Mouse (Mus musculus) CH12.LX (cell line): Measurements from ENCODE around the gene Ascl1. TPM values are rescaled to one million over a fixed set of nuclear protein-coding genes. Genes with fewer than 3 reads are reported as not detected.

Source experiments
- DNase-seq: peaks from one replicate; pipeline ENCODE4 v3.0.0-alpha.2; 2013; ENCODE audit errors: extremely low read depth
- H3K27ac ChIP-seq: 2 replicates; pipeline ENCODE4 v1.5.1; 2012; ENCODE audit warnings: low read depth, mild to moderate bottlenecking, control low read depth, moderate library complexity; ENCODE audit not compliant: insufficient read depth
- H3K27me3 ChIP-seq: replicated peaks from 2 replicates; pipeline ENCODE3; 2012; ENCODE audit warnings: inconsistent platforms
- H3K36me3 ChIP-seq, 2 experiments: replicated peaks in 1 of 2; 2 replicates each; pipeline versions ENCODE3 to v1.6.1; 2012; ENCODE audit warnings: inconsistent platforms in 1 of 2, low read length in 1 of 2, mild to moderate bottlenecking in 1 of 2, mixed read lengths in 1 of 2, moderate library complexity in 1 of 2; ENCODE audit not compliant: control insufficient read depth in 1 of 2, insufficient read depth in 1 of 2
- H3K4me1 ChIP-seq, 2 experiments: 2 replicates each; pipeline ENCODE4 v1.6.1; 2012; ENCODE audit warnings: inconsistent platforms in 1 of 2, moderate library complexity in 1 of 2; ENCODE audit not compliant: insufficient read depth in 2 of 2, control insufficient read depth in 1 of 2
- H3K4me2 ChIP-seq: 2 replicates; pipeline ENCODE4 v1.6.1; 2012; ENCODE audit warnings: low read depth, mild to moderate bottlenecking, control low read depth; ENCODE audit not compliant: poor library complexity, insufficient read depth, severe bottlenecking
- H3K4me3 ChIP-seq, 3 experiments: fragments of 150-350 bp in 1 of 3; sonication (generic) in 1 of 3; replicated peaks in 1 of 3; 2 replicates each; pipeline versions ENCODE3 to v1.5.1; 2011 to 2012; ENCODE audit warnings: low read depth in 2 of 3, low read length in 2 of 3, mild to moderate bottlenecking in 2 of 3, moderate library complexity in 2 of 3, control low read depth in 1 of 3, improper control_type of control experiment in 1 of 3, inconsistent platforms in 1 of 3, mixed read lengths in 1 of 3; ENCODE audit not compliant: poor library complexity in 1 of 3
- H3K79me2 ChIP-seq: replicated peaks from 2 replicates; pipeline ENCODE4 v1.6.1; 2012; ENCODE audit warnings: mild to moderate bottlenecking, moderate library complexity; ENCODE audit not compliant: control insufficient read depth, poor library complexity, insufficient read depth, severe bottlenecking; ENCODE audit errors: extremely low read depth
- H3K9ac ChIP-seq: 2 replicates; pipeline ENCODE4 v1.6.1; 2012; ENCODE audit warnings: low read depth, mild to moderate bottlenecking, control low read depth, moderate library complexity; ENCODE audit not compliant: insufficient read depth
- H3K9me3 ChIP-seq: replicated peaks from 2 replicates; pipeline ENCODE3; 2012; ENCODE audit warnings: low read length, inconsistent platforms, mixed read lengths
- BHLHE40 ChIP-seq: IDR thresholded peaks from 2 replicates; pipeline ENCODE4 v1.6.1; 2011; ENCODE audit warnings: mild to moderate bottlenecking, low read depth, low read length, improper control_type of control experiment
- E2F4 ChIP-seq: IDR thresholded peaks from 2 replicates; pipeline ENCODE4 v1.6.1; 2011; ENCODE audit warnings: low read depth, low read length, improper control_type of control experiment; ENCODE audit not compliant: insufficient replicate concordance
- ELF1 ChIP-seq: IDR thresholded peaks from 2 replicates; pipeline ENCODE4 v1.6.1; 2014; ENCODE audit warnings: low read depth, mild to moderate bottlenecking, inconsistent platforms, low read length, improper control_type of control experiment
- GABPA ChIP-seq: IDR thresholded peaks from 2 replicates; pipeline ENCODE4 v1.6.1; 2012; ENCODE audit warnings: low read depth, low read length, improper control_type of control experiment, inconsistent platforms; ENCODE audit not compliant: insufficient replicate concordance
- IRF4 ChIP-seq: IDR thresholded peaks from 2 replicates; pipeline ENCODE4 v1.6.1; 2014; ENCODE audit warnings: low read depth, mild to moderate bottlenecking, inconsistent platforms, low read length, improper control_type of control experiment
- JUND ChIP-seq: conservative IDR thresholded peaks from 2 replicates; pipeline ENCODE4 v1.6.1; 2011; ENCODE audit warnings: low read depth, low read length, improper control_type of control experiment
- MAFK ChIP-seq: IDR thresholded peaks from 2 replicates; pipeline ENCODE4 v1.6.1; 2011; ENCODE audit warnings: low read length, improper control_type of control experiment; ENCODE audit not compliant: insufficient replicate concordance
- MAX ChIP-seq: IDR thresholded peaks from 2 replicates; pipeline ENCODE4 v1.6.1; 2011; ENCODE audit warnings: low read length, improper control_type of control experiment
- MAZ ChIP-seq: IDR thresholded peaks from 2 replicates; pipeline ENCODE4 v1.6.1; 2012; ENCODE audit warnings: low read depth, mild to moderate bottlenecking, inconsistent platforms, low read length, improper control_type of control experiment, moderate library complexity
- NELFE ChIP-seq: IDR thresholded peaks from 2 replicates; pipeline ENCODE4 v1.6.1; 2011; ENCODE audit warnings: low read depth, low read length, improper control_type of control experiment
- PAX5 ChIP-seq: IDR thresholded peaks from 2 replicates; pipeline ENCODE4 v1.6.1; 2012; ENCODE audit warnings: low read length, inconsistent platforms, mixed read lengths
- POLR2A ChIP-seq: IDR thresholded peaks from 2 replicates; pipeline ENCODE4 v1.6.1; 2011; ENCODE audit warnings: low read depth, mild to moderate bottlenecking, improper control_type of control experiment, low read length
- POLR2AphosphoS2 ChIP-seq: IDR thresholded peaks from 2 replicates; pipeline ENCODE4 v1.6.1; 2011; ENCODE audit warnings: low read depth, low read length, improper control_type of control experiment
- RCOR1 ChIP-seq: conservative IDR thresholded peaks from 2 replicates; pipeline ENCODE4 v1.6.1; 2012; ENCODE audit warnings: low read depth, mild to moderate bottlenecking, inconsistent platforms, low read length, improper control_type of control experiment
- SMC3 ChIP-seq: IDR thresholded peaks from 2 replicates; pipeline ENCODE4 v1.6.1; 2011; ENCODE audit warnings: low read depth, low read length, improper control_type of control experiment
- USF1 ChIP-seq: IDR thresholded peaks from 2 replicates; pipeline ENCODE4 v1.6.1; 2014; ENCODE audit warnings: low read depth, mild to moderate bottlenecking, inconsistent platforms, low read length, improper control_type of control experiment
- ZC3H11A ChIP-seq: IDR thresholded peaks from 2 replicates; pipeline ENCODE4 v1.6.1; 2012; ENCODE audit warnings: low read depth, mild to moderate bottlenecking, inconsistent platforms, low read length, improper control_type of control experiment
- ZKSCAN1 ChIP-seq: IDR thresholded peaks from 2 replicates; pipeline ENCODE4 v1.6.1; 2012; ENCODE audit warnings: low read depth, inconsistent platforms, low read length, improper control_type of control experiment, borderline replicate concordance
- ZMIZ1 ChIP-seq: IDR thresholded peaks from 2 replicates; pipeline ENCODE4 v1.6.1; 2012; ENCODE audit warnings: low read depth, mild to moderate bottlenecking, inconsistent platforms, low read length, improper control_type of control experiment
- ZNF384 ChIP-seq: IDR thresholded peaks from 2 replicates; pipeline ENCODE4 v1.6.1; 2012; ENCODE audit warnings: low read depth, low read length, improper control_type of control experiment, inconsistent platforms
- dilution Hi-C: fragments of 300-500 bp; cut with MboI; formaldehyde crosslinking; loops from 2 replicates; pipeline ENCODE4 v1.14.3; 2020; ENCODE audit warnings: low sequenced_read_pairs; ENCODE audit not compliant: extremely low pct_unique_long_range_greater_than_20kb, extremely low pct_ligation_motif_present
- in situ Hi-C: fragments of 300-500 bp; cut with MboI; formaldehyde crosslinking; loops from 3 replicates; pipeline ENCODE4 v1.14.3; 2019; ENCODE audit warnings: low sequenced_read_pairs, low pct_ligation_motif_present, low pct_unique_long_range_greater_than_20kb, mixed read lengths
- polyA plus RNA-seq: library from polyadenylated mRNA; unstranded; fragments of >175 nt; gene quantifications from 2 replicates; pipeline ENCODE4 v1.2.1, GENCODE M21; 2012; ENCODE audit warnings: low read depth; ENCODE audit not compliant: insufficient read length
- total RNA-seq, 2 experiments: library from RNA; depleted of rRNA; stranded (reverse); fragments of 300-350 nt in 1 of 2; fragments of >200 nt in 1 of 2; gene quantifications; 2 replicates each; pipeline ENCODE4 v1.2.3; 2012 to 2014

Ascl1 gene
- total RNA-seq (2012; rRNA removed) (not detected in 2 replicates), total RNA-seq (2014; rRNA removed) (not detected in 2 replicates), polyA plus RNA-seq (not detected in 2 replicates)

GRCm38 (mm10) chr10:87493576-87493975 is at the start of gene Ascl1:
TSS of gene Ascl1 (minus strand) at chr10:87493660.
- Histone ChIP-seq H3K27me3 (no peaks in the 10 kb centered on the region), H3K4me3 (no peak within 1 kb of the TSS), H3K79me2 (no peaks in the 10 kb centered on the region), H3K36me3 (no peaks in the 10 kb centered on the region), H3K9ac (no peak within 1 kb of the TSS), H3K9me3 (peaks cover 10% of the 10 kb centered on the region), H3K4me1 (no peaks in the 10 kb centered on the region), H3K27ac (no peak within 1 kb of the TSS), H3K4me2 (no peak within 1 kb of the TSS)
- DNase-seq = no peak
- TF ChIP-seq RCOR1 (no peak), JUND (no peak), PAX5 (no peak), GABPA (no peak), IRF4 (no peak), BHLHE40 (no peak)
- in situ Hi-C loops (no loop called here), dilution Hi-C loops (no loop called here)

DNA sequence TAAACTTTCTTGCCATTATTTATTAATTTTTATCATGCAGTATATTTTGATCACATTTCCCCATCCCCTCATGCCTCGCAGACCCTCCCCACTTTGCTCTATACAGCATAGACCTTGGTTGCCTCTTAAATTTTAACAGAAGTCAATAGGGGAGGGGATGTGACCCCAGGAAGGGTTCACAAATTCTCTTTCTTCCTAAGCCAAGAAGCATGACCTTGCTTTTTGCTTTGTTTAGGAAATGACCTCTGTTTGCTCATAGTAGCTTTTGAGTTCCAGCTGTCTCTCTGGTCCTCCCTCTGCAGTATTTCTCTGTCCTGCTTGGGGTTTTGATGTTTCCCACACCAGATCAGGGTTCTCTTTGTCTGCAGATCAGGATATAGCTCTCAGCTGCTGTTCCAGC is 40.7 kb upstream of the Ascl1 start:
- dilution Hi-C loops = no loop called here
- no peaks in the 10 kb centered on the region for H3K27me3 ChIP-seq
- DNase-seq = no peak
- in situ Hi-C loops = no loop called here
- no peak overlapping the region for H3K27ac ChIP-seq
- H3K4me2 ChIP-seq = no peak overlapping the region
- H3K9me3 ChIP-seq = no peaks in the 10 kb centered on the region
- no peak overlapping the region for H3K4me3 ChIP-seq
- TF ChIP-seq E2F4 (no peak), POLR2AphosphoS2 (no peak), USF1 (no peak), MAFK (no peak), ZNF384 (no peak), JUND (no peak), PAX5 (no peak), MAX (no peak), ZMIZ1 (no peak), SMC3 (no peak), MAZ (no peak), ELF1 (no peak), NELFE (no peak), ZKSCAN1 (no peak), POLR2A (no peak), RCOR1 (no peak), ZC3H11A (no peak)
- TF ChIP-seq, all 38 proteins: peak for 0
- H3K9ac ChIP-seq = no peak overlapping the region
- H3K36me3 ChIP-seq = no peaks in the 10 kb centered on the region
- peaks cover 0 to 6% of the 10 kb centered on the region in 2 experiments; a peak in 1 of 4 replicates for H3K4me1 ChIP-seq
- no peaks in the 10 kb centered on the region for H3K79me2 ChIP-seq
